Mouse (Mus musculus) right cerebral cortex, postnatal 25 days (tissue): Measurements from ENCODE around the gene Gm17622.

Experiments
- DNase-seq: peaks from one replicate; pipeline ENCODE4 v3.0.0; 2022

Gene Gm17622

GRCm38 (mm10) chr13:96490433-96490832 lies at the start of gene Gm17622:
Gene Gm17622 (plus strand): TSS chr13:96490733.
- DNase-seq: no peak

- no peak for DNase-seq
Measured at GRCm38 (mm10) chr13:96450205-96450856, 40.2 kb upstream of the Gm17622 start.

GRCm38 (mm10) chr13:96450869-96451268 lies 39.7 kb upstream of the Gm17622 start:
- no peak for DNase-seq

- no peak for DNase-seq
Measured at GRCm38 (mm10) chr13:96451386-96452140, 39.0 kb upstream of the Gm17622 start.

GRCm38 (mm10) chr13:96452621-96453020 lies 37.9 kb upstream of the Gm17622 start:
- DNase-seq: no peak

GRCm38 (mm10) chr13:96454288-96454687 lies 36.2 kb upstream of the Gm17622 start:
- no peak for DNase-seq

GRCm38 (mm10) chr13:96457566-96457965 lies 33.0 kb upstream of the Gm17622 start:
- no peak for DNase-seq

- DNase-seq: no peak
Measured at GRCm38 (mm10) chr13:96458018-96458417, 32.5 kb upstream of the Gm17622 start.

GRCm38 (mm10) chr13:96458606-96459005 lies 31.9 kb upstream of the Gm17622 start:
- no peak for DNase-seq

GRCm38 (mm10) chr13:96462644-96463043 lies 27.9 kb upstream of the Gm17622 start:
- no peak for DNase-seq

- DNase-seq: no peak
Measured at GRCm38 (mm10) chr13:96465315-96465714, 25.2 kb upstream of the Gm17622 start.

GRCm38 (mm10) chr13:96468678-96469077 lies 21.9 kb upstream of the Gm17622 start:
- no peak for DNase-seq

- no peak for DNase-seq
Measured at GRCm38 (mm10) chr13:96470556-96470955, 20.0 kb upstream of the Gm17622 start.

GRCm38 (mm10) chr13:96470957-96471356 lies 19.6 kb upstream of the Gm17622 start, which contains the start of gene Ankdd1b:
Gene Ankdd1b (minus strand): TSS chr13:96471198.
- DNase-seq: no peak

- DNase-seq: no peak
Measured at GRCm38 (mm10) chr13:96477226-96477625, 13.3 kb upstream of the Gm17622 start.

- no peak for DNase-seq
Measured at GRCm38 (mm10) chr13:96478991-96479390, 11.5 kb upstream of the Gm17622 start.

GRCm38 (mm10) chr13:96487230-96487629 lies 3.3 kb upstream of the Gm17622 start:
- DNase-seq: no peak

GRCm38 (mm10) chr13:96487968-96488367 lies 2.6 kb upstream of the Gm17622 start:
- no peak for DNase-seq

- no peak for DNase-seq
Measured at GRCm38 (mm10) chr13:96496630-96497029, 6.1 kb downstream of the Gm17622 start.

GRCm38 (mm10) chr13:96499891-96500290 lies 9.4 kb downstream of the Gm17622 start:
- no peak for DNase-seq

GRCm38 (mm10) chr13:96505661-96506060 lies 15.1 kb downstream of the Gm17622 start:
- DNase-seq: no peak

GRCm38 (mm10) chr13:96506313-96506712 lies 15.8 kb downstream of the Gm17622 start:
- no peak for DNase-seq

- DNase-seq: no peak
Measured at GRCm38 (mm10) chr13:96507541-96507940, 17.0 kb downstream of the Gm17622 start.

- peak; percentile 14 for DNase-seq
Measured at GRCm38 (mm10) chr13:96510635-96511034, 20.1 kb downstream of the Gm17622 start.
